Mouse (Mus musculus) bone marrow, adult 2 months (tissue): Measurements from ENCODE around the gene Ms4a10. TPM values are rescaled to one million over a fixed set of nuclear protein-coding genes. Genes with fewer than 3 reads are reported as not detected.

Source experiments
- H3K27ac ChIP-seq: fragments of 200-500 bp; 2 replicates; pipeline ENCODE4 v1.5.1; 2012; ENCODE audit warnings: low read depth, mild to moderate bottlenecking, control low read depth, inconsistent platforms, low read length; ENCODE audit not compliant: control insufficient read depth, poor library complexity, insufficient read depth
- H3K4me1 ChIP-seq: fragments of 200-500 bp; 2 replicates; pipeline ENCODE4 v1.6.1; 2011; ENCODE audit warnings: low read length; ENCODE audit not compliant: control insufficient read depth, insufficient read depth
- H3K4me3 ChIP-seq: fragments of 200-500 bp; replicated peaks from 2 replicates; pipeline ENCODE3; 2011; ENCODE audit warnings: mild to moderate bottlenecking, low read depth, low read length, control low read depth; ENCODE audit not compliant: control insufficient read depth
- CTCF ChIP-seq: fragments of 200-500 bp; IDR thresholded peaks from 2 replicates; pipeline ENCODE4 v1.5.1; 2011; ENCODE audit warnings: low read length, control low read depth; ENCODE audit not compliant: control insufficient read depth, insufficient read depth
- POLR2A ChIP-seq: fragments of 200-500 bp; IDR thresholded peaks from 2 replicates; pipeline ENCODE4 v1.6.1; 2011; ENCODE audit warnings: low read depth, mild to moderate bottlenecking, control low read depth, low read length, borderline replicate concordance; ENCODE audit not compliant: control insufficient read depth
- WGBS: fragments of 180-500 bp; shearing (Covaris S2); methylation state at CpG from one replicate; pipeline ENCODE4 v1.1.7; 2018; 5-methylcytosine and 5-hydroxymethylcytosine counted together
- polyA plus RNA-seq: library from polyadenylated mRNA; stranded (reverse); fragments of >200 nt; gene quantifications from 2 replicates; pipeline ENCODE4 v1.2.4, GENCODE M21; 2011; ENCODE audit warnings: low replicate concordance; ENCODE audit not compliant: missing spikeins, insufficient read depth, insufficient read length

Gene Ms4a10
- polyA plus RNA-seq, 1 experiment = not detected

DNA sequence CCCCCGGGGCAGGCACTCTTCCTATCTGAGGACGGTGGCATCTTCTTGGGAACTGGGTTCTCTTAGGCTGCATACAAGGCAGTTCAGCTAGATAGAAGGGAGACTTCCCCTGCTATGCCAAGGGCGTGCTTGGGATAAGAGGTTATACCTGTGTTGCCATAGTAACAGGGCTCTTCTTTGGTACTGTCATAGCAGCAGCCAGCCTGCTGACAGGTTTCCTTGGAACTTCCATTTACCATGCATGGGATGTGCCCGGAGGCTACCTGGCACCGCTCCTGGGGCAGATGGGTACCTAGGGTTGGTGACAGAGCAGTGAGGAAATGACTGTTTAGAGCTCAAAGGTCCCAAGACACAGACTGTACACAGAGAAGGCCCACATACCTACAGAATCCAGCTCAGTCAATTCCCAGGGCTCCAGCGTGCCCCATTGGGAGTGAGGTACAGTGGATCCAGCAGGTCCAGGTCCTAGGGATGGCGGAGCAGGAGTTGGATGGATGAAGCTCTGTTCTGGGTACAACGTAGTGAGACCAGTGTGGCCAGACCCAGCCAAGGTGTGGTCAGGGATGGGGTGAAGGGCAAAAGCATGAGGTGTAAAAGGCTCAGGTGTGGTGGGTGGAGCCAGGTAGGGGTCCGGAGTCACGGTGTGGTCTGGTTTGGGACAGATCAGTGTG lies 56.0 kb downstream of the Ms4a10 start:
- 83% methylated on average over 10 of the region's 10 CpGs for WGBS
- TF ChIP-seq POLR2A = no peak
- H3K27ac ChIP-seq = no peak overlapping the region
- no peak overlapping the region for H3K4me3 ChIP-seq
- no peaks in the 10 kb centered on the region; the same call in 1 of the 2 replicates for H3K4me1 ChIP-seq

DNA sequence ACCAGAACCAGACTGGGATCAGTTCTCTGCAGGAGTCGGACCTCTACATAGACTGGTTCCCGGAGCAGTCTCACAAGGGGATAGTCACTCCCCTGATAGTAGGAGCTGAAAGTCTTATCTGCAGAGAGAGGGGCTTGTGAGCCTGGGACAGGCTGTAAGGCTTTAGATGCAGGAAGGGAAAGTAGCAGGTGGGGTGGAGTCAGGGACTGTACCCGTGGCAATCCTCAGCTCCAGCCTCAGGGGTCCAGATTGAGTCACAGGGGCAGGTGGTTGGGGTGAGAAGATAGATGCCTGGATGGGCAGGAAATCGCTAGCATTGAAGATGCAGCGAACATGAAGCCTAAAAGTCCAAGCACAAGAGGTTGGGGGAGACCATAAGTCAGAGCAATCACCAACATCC lies 58.0 kb downstream of the Ms4a10 start:
- Histone ChIP-seq H3K27ac (no peak overlapping the region), H3K4me1 (no peaks in the 10 kb centered on the region; the same call in 1 of the 2 replicates), H3K4me3 (no peak overlapping the region)
- WGBS = 65% methylated on average over 5 of the region's 5 CpGs
- TF ChIP-seq CTCF = no peak
- TF ChIP-seq POLR2A = no peak

DNA sequence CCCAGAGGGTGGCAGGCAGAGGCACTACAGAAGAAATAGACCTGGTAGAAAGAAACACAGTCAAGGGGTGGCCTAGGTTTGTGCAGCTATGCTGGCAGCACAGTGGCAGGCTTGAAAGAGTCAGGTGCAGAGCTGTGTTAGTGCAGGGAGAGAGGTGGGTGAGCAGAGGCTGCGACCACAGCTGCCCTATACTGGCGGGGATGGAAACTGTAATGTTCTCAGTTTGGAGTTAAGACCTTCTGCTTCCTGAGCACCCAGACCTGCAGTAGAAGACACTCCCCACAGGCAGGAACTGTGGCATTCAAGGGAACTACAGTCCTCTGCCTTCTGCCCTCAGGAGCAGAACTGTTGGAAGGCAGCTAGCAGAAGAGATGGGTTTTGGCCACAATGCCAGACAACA lies 59.6 kb downstream of the Ms4a10 start:
- TF ChIP-seq POLR2A (no peak), CTCF (no peak)
- Histone ChIP-seq H3K4me3 (no peak overlapping the region), H3K27ac (no peak overlapping the region), H3K4me1 (no peaks in the 10 kb centered on the region; the same call in 1 of the 2 replicates)
- 7% methylated on average over 2 of the region's 2 CpGs for WGBS

DNA sequence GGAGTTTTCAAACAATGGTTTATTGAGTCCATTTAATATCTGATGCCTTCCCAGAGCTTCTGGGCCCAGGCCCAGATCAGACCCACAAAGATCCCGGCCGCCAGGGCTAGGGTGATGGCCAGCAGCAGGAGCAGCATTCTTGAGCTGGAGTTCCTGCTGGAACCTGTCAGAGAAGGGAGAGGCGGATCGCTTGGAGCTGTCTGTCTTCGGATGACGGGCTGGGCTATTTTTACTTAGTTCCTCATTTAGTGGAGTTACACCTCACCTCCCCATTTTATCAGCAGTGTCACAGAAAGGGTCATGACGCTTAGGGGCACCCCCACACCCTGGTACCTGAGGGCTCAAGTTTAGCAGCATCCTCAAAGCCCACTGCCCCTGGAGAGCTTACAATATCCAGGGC lies 60.2 kb downstream of the Ms4a10 start:
- WGBS = 5% methylated on average over 7 of the region's 7 CpGs
- Histone ChIP-seq H3K4me1 (no peaks in the 10 kb centered on the region; the same call in 1 of the 2 replicates), H3K27ac (no peak overlapping the region), H3K4me3 (no peak overlapping the region)
- TF ChIP-seq CTCF (no peak), POLR2A (no peak)

Other genes with a start within 250 kb of the Ms4a10 start
- 1.1 and 2.2 TPM in 2 replicates for gene Cd5, start 235.7 kb downstream of the Ms4a10 start, polyA plus RNA-seq
- gene Cd6, start 144.6 kb downstream of the Ms4a10 start, polyA plus RNA-seq = 2.1 TPM in 2 replicates
- 9.5 and 19.7 TPM in 2 replicates for gene Slc15a3, start 134.9 kb downstream of the Ms4a10 start, polyA plus RNA-seq
- gene Tmem132a, start 104.7 kb downstream of the Ms4a10 start, polyA plus RNA-seq = 1.4 TPM in 1 of 2 replicates, not detected in the other
- gene Tmem109, start 92.7 kb downstream of the Ms4a10 start, polyA plus RNA-seq = 5.1 and 11.5 TPM in 2 replicates
- 24.2 and 58.3 TPM in 2 replicates for gene Prpf19, start 79.4 kb downstream of the Ms4a10 start, polyA plus RNA-seq
- gene Zp1, start 54.0 kb downstream of the Ms4a10 start, polyA plus RNA-seq = not detected in 2 replicates
- not detected in 2 replicates for gene Ptgdr2, start 37.5 kb downstream of the Ms4a10 start, polyA plus RNA-seq
- gene Ccdc86, start 25.4 kb downstream of the Ms4a10 start, polyA plus RNA-seq = 4.4 and 5.8 TPM in 2 replicates
- gene Ms4a15, start 18.6 kb upstream of the Ms4a10 start, polyA plus RNA-seq = not detected in 2 replicates
- not detected in 2 replicates for gene Ms4a18, start 43.4 kb upstream of the Ms4a10 start, polyA plus RNA-seq
- gene Ms4a8a, start 106.4 kb upstream of the Ms4a10 start, polyA plus RNA-seq = 7.3 and 12.7 TPM in 2 replicates
- not detected in 2 replicates for gene 1700017D01Rik, start 156.2 kb upstream of the Ms4a10 start, polyA plus RNA-seq
- not detected in 2 replicates for gene 1700025F22Rik, start 190.7 kb upstream of the Ms4a10 start, polyA plus RNA-seq
- gene Ms4a13, start 222.1 kb upstream of the Ms4a10 start, polyA plus RNA-seq = not detected in 2 replicates